Mouse (Mus musculus) inflammation-experienced regulatory T-cells, adult 6 months (primary cell): ENCODE data around the gene Vmn1r130. TPM values are rescaled to one million over a fixed set of nuclear protein-coding genes. Genes with fewer than 3 reads are reported as not detected.
"Not testable (repeated sequence)": the region's sequence is repeated elsewhere in the genome, so short reads cannot be mapped to it uniquely, and the experiment has no call there.

ENCODE experiments used
- ATAC-seq: one replicate; pipeline ENCODE4 v1.8.0; 2017
- polyA plus RNA-seq, 3 experiments: library from polyadenylated mRNA; unstranded; fragments of 100-300 nt; shearing (Covaris generic); gene quantifications; one replicate each; pipeline ENCODE4 v1.2.1; 2017

The Vmn1r130 gene
- not detected for polyA plus RNA-seq

- ATAC-seq = not testable (repeated sequence)
These were observed at the start of gene Vmn1r130 for GRCm38 (mm10) chr7:21511480-21511879. TSS of gene Vmn1r130 (plus strand) at chr7:21511780.

GRCm38 (mm10) chr7:21545990-21546389 lies 34.4 kb downstream of the Vmn1r130 start, which contains the start of gene Vmn1r131:
TSS of gene Vmn1r131 (minus strand) at chr7:21546090.
- ATAC-seq = not testable (repeated sequence)

Other genes starting within 250 kb of the Vmn1r130 start
- gene Vmn1r125, start 239.6 kb upstream of the Vmn1r130 start, polyA plus RNA-seq = not detected
- not detected for gene Vmn1r126, start 210.3 kb upstream of the Vmn1r130 start, polyA plus RNA-seq
- not detected for gene Vmn1r127, start 191.9 kb upstream of the Vmn1r130 start, polyA plus RNA-seq
- gene Vmn1r128, start 162.4 kb upstream of the Vmn1r130 start, polyA plus RNA-seq = not detected
- gene Vmn1r129, start 150.5 kb upstream of the Vmn1r130 start, polyA plus RNA-seq = not detected
- under 1 TPM in 1 of 3 experiments, not detected in 2; 0.16 TPM for gene Gm6882, start 79.0 kb upstream of the Vmn1r130 start, polyA plus RNA-seq
- not detected for gene Vmn1r131, start 34.3 kb downstream of the Vmn1r130 start, polyA plus RNA-seq
- not detected for gene Vmn1r132, start 102.3 kb downstream of the Vmn1r130 start, polyA plus RNA-seq
- not detected for gene Gm4175, start 249.7 kb downstream of the Vmn1r130 start, polyA plus RNA-seq